Mouse (Mus musculus) megakaryocyte progenitor cell, adult 5-6 weeks (primary cell): Measurements from ENCODE around the gene Ttc16. TPM values are rescaled to one million over a fixed set of nuclear protein-coding genes. Genes with fewer than 3 reads are reported as not detected.

Experiments
- ATAC-seq: replicated peaks from 2 replicates; pipeline ENCODE4 v1.8.0; 2016; ENCODE audit warnings: mild to moderate bottlenecking, moderate TSS enrichment, inconsistent platforms; ENCODE audit not compliant: poor library complexity
- total RNA-seq, 2 experiments: library from RNA; stranded (forward) in 1 of 2; stranded (reverse) in 1 of 2; fragments of 157-497, 149-512 nt in 1 of 2; fragments of 200-1000 nt in 1 of 2; gene quantifications; 2 replicates each; pipeline versions ENCODE4 v1.2.3 to v1.2.4; 2015 to 2017

Gene Ttc16
- total RNA-seq, 2 experiments from 2014 or later: not detected

DNA sequence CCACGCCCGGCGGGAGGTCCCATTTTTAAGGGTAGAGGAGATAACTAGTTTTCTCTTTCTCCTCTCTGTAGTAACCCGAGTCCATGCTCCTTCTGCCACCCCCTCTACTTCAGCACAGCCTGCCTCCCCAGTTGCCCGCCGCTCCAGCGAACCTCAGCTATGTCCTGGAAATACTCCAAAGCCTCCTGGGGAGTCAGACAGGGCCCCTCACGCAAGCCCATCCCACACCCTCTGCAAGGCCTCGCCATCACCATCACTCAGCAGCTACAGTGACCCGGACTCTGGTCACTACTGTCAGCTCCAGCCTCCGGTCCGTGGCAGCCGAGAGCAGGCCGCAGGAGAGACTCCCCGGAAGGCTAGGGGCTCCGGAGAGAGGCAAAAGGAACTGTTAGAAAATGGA, 26.4 kb downstream of the Ttc16 start:
- ATAC-seq: no peak

DNA sequence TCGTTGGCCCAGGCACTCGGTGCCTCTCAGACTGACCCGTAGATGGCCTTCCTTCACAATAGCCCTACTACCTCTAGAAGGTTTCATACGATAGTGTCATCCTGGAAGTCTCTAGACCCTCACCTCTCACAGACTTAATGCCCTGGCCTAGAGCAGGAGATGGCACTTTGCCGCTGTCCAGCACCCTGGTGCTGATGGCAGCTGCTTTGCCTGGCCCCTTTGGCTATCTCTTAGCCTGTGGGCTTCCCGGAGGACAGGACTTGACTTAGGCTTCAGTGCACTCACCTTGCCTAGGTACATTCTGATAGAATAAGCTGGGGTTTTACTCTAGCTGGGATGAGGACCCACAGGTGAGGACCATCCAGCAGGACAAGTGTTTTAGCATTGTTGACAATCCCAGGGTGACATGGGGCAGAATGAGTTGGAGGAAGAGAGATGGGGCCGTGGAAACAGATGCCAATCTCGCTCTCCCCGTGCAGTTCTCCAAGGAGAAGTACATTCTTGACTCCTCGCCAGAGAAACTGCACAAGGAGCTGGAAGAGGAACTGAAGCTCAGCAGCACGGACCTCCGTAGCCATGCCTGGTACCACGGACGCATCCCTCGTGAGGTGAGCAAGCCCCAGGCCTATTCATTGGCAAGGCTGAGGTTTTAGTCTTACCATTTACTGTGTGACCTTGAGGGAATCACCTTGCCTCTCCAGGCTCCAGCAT, 31.0 kb downstream of the Ttc16 start:
- peak; percentile 57 for ATAC-seq

DNA sequence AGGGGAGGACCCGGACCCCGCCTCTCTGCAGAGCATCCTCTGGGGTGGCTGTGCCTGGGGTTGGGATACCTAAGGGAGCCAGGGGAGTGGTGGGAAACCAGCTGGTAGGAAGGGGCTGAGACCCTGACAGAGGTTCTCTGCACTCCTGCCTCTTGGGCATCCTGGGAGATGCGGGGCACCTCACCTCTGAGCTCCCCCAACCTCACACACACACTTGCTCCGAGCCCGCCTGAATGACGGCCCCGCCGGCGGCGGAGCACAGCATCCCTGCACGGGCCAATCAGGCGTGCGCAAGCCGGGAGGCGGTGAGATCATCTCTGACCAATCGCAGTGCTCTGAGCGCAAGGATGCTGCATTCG, 33.3 kb downstream of the Ttc16 start:
- ATAC-seq: no peak

DNA sequence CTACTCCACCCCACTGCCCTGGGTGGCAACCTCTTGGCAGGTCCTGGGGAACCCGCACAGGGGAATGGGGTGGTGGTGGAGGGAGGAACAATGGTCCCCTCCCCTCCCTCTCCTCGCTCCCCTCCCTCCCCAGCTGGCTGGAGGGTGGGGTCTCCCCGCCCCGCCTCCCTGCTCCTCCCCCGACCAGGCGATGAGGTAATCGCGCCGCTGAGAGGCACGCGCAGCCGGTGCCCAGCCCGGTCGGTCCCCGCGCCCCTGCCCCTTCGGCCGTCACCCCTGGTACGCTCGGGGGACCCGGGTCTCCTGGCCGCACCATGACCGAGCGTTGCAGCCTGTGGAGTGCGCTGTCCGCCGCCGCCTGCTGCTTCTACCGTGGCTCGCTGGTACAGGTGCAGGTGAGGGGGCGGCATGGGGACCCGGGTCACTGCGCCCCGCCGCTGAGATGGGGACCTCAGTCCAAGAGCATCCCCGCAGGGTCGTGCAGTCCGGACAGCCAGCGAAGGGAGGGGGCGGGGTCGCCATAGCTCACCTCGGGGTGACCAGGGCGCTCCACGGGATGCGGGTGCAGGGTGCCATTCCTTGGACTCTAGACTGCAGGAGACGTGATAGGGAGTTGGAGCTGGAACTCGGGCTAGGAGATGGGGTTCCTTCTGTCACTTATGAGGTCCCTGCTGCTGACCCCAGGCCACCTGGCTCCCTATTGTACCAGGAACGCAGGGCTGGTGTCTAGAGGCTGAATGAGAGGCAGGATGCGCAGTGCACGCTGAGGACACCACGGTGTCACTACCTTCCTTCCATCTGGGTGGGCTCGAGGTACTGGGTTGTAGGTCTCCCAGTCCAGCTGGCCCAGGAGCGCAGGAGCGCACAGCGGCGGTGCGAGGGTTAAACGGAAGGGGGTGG, 33.9 kb downstream of the Ttc16 start:
- ATAC-seq: no peak

DNA sequence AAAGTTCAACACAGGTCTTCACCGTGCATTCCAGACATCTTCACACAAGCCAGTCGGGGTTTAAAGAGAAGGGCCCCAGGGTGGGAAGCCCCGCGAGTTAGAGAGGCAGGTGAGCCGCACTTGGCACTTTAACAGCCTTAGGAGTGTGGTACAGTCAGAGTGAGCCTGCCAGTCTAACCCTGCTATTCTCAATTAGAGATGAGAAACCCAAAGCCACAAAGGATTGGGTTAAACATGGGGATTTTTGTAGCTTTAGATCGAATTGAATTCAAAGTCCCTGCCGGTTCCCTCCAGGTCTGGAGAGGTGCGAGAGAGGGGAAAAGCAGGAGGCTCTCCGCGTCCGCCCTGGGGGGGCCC, 34.5 kb downstream of the Ttc16 start, which contains the start of gene 6330409D20Rik:
Gene 6330409D20Rik, minus strand, starts transcription at position 101 of the 357 bp plus-strand sequence.
- ATAC-seq: no peak

DNA sequence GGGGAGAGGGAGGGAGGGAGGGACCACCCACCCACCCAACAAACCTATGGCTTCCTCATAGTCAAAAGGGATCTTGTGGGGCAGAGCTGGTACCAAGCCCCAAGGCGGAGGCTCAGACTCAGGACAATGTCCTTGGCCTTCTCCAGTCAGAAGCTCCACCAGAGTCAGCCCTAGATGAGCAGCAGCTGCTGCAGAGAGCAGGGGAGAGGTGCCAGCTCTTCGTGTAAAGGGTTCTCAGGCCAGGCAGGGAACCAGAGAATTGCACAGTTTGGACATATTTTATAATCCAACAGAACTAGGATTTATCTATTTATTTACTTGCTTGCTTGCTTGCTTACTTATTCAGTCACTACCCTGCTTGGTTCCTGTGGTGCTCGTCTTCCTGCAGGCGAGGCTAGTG, 36.1 kb downstream of the Ttc16 start:
- no peak for ATAC-seq

DNA sequence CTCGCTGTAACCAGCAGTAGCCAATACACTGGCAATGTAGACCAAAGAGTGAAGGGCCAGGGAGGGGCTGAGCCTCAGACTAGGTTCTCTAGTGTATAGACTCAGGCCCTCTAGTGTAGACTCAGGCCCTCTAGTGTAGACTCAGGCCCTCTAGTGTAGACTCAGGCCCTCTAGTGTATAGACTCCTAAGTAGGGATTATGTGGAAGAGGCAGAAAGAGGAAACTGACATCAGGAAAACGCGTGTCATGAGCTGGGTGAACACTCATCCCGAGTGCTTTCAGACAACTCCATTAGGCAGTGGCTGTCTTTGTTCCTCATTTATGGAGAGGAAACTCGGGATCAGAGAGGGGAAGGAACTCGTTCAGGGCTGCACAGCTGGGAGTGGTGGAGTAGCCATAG, 38.4 kb downstream of the Ttc16 start:
- 0 out of 2 replicates have a peak, but pooled peaks have one; percentile 26 for ATAC-seq

DNA sequence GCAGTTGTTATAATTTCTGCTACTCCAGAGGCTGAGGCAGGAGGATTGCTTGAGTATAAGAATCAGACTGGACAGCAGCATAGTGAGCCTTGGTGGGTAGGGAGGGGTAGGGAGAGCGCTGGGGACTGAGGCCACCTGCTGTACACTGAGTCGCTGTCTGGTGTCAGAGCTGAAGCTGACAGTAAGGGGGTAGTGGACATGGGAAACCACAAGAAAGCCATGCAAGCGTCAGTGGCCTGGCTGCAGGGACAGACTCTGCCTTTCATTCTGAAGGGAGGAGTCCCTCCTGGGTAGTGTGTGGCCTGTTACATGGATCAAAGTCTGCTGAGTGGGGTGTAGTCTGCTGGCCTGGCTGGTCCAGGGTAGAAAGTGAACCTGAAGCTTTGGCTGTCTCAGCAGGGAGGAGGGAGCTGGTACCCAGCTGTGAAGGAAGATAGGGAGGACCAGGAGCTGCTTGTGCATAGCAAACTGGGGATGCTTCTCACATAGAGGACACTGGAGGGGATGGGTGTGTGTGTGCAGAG, 39.1 kb downstream of the Ttc16 start:
- no peak for ATAC-seq

DNA sequence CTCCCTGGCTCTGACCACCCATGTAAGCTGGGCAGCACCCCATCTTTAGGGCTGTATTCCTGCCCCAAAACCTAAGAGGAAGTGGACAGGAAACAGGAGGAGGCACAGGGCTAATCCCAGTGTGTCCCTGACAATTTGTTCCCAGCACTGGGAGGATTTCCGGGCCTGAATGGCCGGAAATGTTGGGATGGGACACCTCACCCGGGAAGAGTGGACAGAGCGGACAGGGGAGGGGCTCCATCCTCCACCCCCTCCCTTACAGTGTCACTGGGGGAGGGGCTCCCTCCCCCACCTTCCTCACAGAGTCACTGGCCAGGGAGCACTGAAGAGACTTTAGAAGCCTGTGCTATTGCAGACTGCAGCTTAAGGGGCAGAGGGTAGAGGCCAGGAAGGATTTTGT, 40.5 kb downstream of the Ttc16 start:
- ATAC-seq: no peak

DNA sequence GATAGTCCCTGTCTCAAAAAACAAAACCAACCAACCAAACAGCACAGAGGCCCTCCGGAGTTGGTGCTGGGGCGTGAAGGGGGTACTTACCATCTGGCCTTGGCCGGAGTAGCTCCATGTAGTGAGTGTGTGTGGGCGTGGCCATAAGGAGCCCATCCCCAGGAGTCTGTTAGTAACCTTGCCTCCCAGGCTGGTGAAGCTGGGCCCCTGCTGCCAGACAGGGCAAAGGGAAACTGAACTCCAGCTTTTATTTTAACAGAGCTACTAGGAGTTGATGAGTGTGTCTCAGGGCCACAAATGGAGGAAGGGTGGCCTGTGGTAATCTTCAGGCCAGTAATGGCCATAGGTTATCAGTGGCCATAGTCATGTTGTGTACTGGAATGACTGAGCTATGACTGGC, 41.0 kb downstream of the Ttc16 start:
- ATAC-seq: no peak

DNA sequence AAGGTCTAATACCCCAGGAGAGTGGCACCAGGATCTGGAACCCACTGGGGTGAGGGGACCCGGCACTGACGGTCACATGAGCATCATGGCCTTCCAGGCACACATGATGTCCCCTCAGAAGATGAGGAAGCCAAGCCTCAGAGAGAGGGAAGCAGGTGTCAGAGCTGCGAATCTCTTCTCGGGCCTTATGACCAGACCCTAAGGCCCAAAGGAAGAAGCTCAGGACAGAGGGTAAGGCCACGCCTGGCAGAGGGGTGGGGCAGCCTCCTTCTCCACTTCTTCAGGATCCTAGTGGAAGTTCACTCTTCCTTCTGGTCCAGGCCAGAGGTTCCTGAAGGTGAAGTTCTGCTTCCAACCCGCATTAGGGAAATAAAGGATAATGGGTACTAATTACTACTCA, 42.7 kb downstream of the Ttc16 start:
- no peak for ATAC-seq

DNA sequence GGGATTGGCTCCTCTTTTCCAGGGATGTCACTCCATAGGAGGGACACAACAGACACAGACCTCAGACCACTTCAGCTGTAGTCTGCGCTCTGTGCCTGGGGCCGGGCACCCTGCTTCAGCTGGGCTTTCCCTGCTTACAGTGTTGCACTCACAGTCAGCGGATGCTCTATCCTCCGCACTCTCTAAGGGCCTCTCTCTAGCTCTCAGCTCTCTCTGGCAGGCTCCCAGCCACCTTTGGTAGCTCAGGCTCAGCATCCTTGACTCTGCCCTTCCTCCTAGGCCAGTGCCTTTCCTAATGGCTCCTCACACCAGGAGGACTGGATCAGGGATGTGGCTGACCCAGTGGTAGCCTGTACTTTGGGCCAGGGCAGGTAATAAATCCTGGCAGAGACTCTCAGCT, 43.5 kb downstream of the Ttc16 start:
- ATAC-seq: no peak

DNA sequence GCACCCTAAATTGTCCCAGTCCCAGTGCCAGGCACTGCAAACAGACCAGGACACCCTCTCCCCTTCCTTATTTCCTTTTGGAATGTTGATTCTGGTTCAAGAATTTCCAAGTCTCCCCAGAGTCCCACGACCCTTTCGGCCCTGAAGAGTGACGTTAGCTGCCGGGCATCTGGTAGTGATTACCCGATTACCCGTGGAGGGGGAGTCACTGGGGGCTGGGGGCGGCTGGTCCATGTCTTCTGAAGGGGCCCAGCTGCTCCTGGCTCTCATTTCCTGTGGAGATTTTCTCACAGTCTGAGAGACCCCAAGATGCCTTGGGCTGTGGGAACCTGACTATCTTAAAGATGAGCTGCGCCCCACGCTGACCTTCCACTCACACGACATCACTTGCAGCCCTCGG, 44.6 kb downstream of the Ttc16 start:
- ATAC-seq: no peak

DNA sequence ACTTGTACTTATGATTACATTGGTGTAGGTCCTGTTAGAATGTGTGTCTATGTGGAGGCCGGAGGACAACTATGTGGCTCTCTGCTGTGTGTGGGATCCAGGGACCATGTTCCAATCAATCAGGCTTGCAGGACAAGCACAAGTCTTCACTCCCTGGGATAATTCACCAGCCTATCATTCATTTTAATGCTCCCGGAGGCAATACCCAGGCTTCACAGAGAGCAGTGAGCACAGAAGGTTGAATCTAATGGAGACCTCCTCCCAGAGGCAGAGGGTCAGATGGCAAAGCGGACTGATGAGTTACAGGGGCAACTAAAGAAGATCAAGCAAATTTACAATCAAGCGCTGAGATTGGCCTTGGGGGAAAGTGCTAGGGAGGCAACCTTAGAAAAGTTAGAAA, 45.9 kb downstream of the Ttc16 start:
- ATAC-seq: no peak

DNA sequence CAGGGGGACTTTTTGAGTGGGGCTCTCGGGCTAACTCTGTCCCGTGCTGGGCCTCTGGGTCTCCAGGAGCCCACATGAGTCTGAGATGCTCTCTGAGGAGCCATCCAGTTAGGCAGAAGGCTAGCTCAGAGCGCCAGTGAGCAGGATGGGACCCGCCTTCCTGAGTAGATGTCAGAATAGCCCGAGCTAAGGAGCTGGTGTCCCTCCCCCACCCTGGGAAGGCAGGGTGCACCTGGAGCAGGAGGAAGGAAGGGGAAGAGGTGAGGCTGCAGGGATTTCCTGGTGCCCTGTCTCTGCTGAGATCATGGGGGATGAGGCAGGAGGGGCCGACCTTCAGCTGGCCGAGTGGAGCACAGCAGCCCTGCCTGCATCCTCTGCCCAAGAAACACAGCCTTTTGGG, 47.0 kb downstream of the Ttc16 start:
- ATAC-seq: no peak

DNA sequence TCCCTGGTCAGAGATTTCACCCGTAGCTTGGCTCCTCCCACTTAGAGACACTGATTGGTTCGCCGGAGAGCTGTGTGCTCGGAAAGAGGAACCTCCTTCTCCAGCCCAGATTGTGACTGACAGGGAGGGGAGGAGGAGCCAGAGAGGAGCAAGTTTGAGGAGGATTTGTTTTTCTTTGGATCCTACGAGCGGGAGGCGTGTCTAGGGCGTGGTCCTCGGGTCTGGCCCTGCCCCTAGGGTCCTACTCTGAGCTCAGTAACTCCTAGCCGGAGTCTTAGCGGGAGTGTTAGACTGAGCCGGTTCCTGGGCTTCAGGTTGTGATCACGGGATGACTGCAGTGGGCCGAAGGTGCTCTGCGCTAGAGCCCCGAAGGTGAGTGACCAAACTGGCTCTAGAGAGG, 48.0 kb downstream of the Ttc16 start:
- ATAC-seq: peak; percentile 100

DNA sequence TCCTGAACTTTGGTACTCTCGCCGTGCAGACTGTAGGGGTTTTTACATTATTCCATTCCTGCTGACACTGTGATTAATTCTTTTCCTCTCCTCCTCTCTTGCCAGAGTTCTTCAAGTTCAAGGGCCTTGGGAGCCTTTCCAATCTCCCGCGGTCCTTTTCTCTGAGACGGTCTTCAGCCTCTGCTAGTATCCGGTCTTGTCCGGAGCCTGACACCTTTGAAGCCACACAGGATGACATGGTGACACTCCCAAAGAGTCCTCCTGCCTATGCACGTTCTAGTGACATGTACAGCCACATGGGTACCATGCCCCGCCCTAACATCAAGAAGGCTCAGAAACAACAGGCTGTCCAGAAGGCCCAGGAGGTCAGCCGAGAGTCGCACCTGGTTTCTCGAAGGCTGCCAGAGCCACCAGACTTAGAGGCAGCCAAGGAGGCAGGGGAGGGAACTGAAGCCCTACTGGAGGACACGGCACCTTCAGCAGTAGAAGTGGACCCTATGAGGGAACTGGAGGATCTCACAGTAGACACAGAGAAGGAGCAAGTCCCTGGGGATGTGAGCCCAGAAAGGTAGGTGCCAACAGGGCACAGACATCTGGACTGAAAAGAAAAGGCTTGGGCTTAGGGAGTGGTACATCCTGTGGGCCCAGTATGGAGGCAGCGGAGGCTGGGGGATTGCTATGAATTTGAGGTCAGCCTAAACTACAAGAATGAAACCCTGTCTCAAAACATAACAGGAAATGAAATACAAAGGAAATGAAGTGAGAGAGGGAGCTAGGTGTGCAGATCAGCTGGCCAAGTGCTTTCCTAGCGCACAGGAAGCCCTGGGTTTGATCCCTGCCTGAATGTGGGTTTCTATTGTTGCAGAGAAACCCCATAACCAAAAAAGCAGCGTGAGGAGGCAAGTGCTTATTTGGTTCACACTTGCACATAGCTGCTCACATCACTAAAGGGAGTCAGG, 50.3 kb downstream of the Ttc16 start:
- ATAC-seq: no peak

DNA sequence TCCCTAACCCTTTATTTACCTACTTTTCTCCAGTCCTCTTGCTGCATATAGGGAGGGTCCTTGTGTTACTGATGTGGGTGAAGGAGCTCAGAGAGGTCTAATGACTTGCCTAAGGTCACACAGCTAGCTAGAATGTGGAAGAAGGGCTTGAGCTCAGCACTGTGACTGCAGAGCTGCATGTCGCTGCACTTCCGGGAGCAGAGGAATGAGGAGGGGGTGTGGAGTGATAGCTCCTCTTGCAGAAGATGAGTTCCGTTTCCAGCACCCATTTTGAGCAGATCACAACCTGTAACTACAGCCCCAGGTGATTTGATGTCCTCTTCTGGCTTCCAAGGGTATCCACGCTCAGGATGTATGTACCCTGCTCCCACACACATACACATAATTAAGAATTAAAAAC, 51.3 kb downstream of the Ttc16 start:
- ATAC-seq: no peak

DNA sequence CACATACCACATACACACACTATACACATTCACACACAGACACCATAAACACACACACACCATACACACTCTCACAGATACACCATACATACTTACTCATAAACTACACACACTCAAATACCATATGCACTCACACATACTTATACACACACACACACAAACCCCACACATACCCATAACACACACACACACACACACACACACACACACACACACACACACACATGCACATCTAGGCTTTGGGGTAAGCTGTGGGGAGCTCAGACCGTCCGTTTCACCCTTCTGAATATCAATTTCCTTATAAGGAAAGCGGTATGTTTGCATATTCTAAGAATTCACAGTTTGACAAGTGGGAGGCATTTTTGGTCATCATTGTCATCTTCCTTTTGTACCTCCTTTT, 52.9 kb downstream of the Ttc16 start:
- ATAC-seq: no peak

DNA sequence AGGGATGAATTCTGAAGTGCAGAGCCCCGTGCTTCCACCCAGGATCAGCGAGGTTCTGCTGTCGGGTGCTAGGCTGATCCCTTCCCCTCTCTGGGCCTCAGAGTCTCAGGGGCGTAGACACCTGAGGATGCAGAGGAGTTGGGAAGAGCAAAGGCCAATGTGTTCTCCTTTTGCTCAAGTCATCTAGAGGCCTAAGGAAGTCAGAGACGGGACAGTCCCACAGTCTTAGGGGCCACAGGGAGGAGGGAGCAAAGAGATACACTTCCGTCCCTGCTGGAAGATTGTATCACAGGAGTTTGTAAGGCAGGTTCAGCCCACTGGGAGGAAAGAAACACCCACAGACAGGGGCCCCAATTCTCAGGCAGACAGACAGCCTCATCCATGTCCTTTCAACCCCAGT, 53.4 kb downstream of the Ttc16 start:
- ATAC-seq: peak; percentile 50

DNA sequence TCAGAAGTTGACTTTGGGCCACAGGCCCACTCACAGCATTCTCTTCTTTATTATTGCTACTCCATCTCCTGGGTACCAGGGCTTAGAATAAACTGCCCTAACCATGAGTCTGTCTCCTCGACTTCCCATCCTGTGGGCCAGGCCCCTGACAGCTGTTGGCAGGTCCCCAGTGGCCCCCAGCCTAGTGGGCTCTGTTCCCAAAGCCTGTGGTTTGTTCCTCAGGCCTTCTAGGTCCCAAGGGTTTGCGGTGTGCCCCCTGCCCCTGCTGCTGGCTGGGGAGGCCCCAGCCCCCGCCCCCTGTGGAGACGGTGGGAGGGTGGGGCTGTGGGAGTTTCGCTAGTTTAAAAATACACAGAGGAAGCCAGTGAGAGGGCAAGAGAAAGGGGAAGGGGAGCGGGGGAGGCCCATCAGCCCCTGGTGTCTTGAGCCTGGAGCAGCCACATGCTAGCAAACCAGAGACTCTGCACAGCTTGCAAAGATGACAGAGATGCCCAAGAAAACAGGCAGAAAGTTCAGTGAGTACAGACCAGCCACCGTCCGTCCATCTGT, 54.7 kb downstream of the Ttc16 start, which contains the start of gene Sh2d3c:
Gene Sh2d3c, plus strand, starts transcription at position 375 of the 549 bp plus-strand sequence.
- peak; percentile 67 for ATAC-seq
